Mouse (Mus musculus): Measurements from ENCODE around the gene Skap1.

DNA sequence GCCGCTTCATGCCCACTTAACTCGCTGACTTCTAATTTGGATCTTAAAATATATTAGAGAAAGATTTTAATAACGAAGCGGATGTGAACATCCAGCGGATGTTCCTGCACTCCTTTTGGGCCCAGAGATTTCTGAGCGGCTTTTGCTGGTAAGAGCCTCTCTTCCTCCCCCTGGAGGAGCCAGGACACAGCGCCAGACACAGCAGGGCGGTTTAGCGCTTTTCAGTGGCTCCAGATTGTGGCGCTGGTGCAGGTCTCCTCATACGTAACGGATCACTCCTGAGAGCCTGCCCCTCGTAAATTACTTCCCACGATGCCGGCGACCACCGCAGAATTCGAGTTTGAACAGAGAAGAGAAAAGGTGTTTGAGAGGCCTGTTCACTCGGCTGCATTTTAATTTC is 271.5 kb downstream of the Skap1 start:
- peak; percentile 54 for TF ChIP-seq CTCF (IDR thresholded peaks at IDR 0.05; ENCODE audit: low read depth)
- TF ChIP-seq EP300 (IDR thresholded peaks at IDR 0.05; ENCODE audit: low read depth): no peak

Data from heart, postnatal 0 days (tissue).